Mouse (Mus musculus): Measurements from ENCODE around the gene Tmem30a.

DNA sequence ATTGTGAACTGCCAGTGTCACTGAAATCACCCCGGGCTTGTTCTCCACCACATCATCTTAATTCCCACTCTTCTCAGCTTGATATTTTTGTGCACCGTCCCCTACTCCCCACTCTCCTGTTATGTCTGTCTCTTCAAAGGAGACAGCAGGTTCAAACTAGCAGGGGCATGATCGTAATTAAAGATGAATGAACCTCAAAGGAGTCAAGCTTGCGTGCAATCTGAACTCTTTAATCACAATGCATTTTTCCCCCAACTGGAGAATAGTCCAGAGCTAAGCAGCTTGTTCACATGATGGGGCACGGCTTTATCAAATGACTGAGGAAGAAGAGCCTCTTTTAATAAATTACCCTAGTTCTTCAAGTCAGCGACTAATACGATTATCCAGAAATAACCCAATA, 32.2 kb upstream of the Tmem30a start:
- TF ChIP-seq CTCF (IDR thresholded peaks at IDR 0.05; ENCODE audit: insufficient read depth, low read length) = no peak
- no peak for TF ChIP-seq POLR2A (IDR thresholded peaks at IDR 0.05; ENCODE audit: borderline replicate concordance, extremely low read depth, low read depth, low read length)

All from lung, adult 2 months (tissue).